9 mouse cellular contexts compared by ENCODE assay signal in the genomic region with DNA sequence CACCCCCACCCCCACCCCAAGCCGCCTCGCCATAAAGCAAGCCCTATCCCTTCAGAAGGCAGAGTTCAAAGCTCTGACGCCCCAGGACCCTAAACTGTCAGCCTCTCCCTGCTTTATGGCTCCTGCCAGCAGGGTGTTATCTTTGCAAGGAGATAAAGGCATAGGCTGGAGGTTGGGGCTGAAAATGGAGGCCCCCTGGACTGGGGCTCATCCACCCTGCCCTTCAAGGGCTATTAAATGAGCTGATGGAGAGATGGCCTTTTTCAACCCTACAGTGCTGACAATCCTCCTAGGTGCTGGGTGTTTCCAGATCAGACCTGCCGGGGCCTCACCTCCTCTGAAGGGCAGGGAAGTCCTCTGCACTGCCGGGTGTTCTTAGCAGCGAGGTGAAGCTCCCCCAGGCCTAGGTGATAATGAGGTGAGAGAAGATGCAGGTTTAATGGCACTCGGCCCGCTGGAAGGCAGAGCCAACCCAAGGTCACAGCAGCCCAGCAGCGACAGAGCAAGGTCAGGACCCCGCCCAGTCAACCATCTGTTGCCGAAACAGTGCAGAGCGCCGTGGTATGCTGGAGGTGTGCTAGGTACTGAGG.
DNase-seq lines count a peak whose midpoint lies in the region; ATAC-seq lines count a peak whose summit lies in the region.
"Had no signal": no experiment of that assay in that cellular context is flagged by ENCODE, and none has a peak within 500 bp of the region (broad histone marks: within the 10 kb centered on the region; RNA-seq: fewer than 3 reads in every experiment).

No protein-coding gene starts in this region.

- intact Hi-C loops in heart, postnatal 36 days (cut with DNase I), result loop anchor here (10.0 kb wide), 1 partner anchor 364 kb away; no protein-coding TSS in a partner anchor

- 12% methylated on average over 13 of the region's 13 CpGs for WGBS in heart, embryonic 11.5 days (ENCODE audit: insufficient replicate concordance)
- 13% methylated on average over 13 of the region's 13 CpGs for WGBS in embryonic facial prominence, embryonic 10.5 days
- 28% methylated on average over 13 of the region's 13 CpGs for WGBS in intestine, embryonic 14.5 days
- WGBS in midbrain, embryonic 15.5 days, result 32% methylated on average over 13 of the region's 13 CpGs

- H3K36me3 ChIP-seq in heart, embryonic 11.5 days (ENCODE audit: control insufficient read depth, insufficient read depth, low read length), result no peaks in the 10 kb centered on the region
- H3K36me3 ChIP-seq in embryonic facial prominence, embryonic 10.5 days (replicated peaks), result no peaks in the 10 kb centered on the region
- no peaks in the 10 kb centered on the region for H3K36me3 ChIP-seq in intestine, embryonic 14.5 days (ENCODE audit: control insufficient read depth, insufficient read depth, low read length)
- H3K36me3 ChIP-seq in midbrain, embryonic 15.5 days (replicated peaks), result no peaks in the 10 kb centered on the region

- peak overlapping the region; percentile 70 for H3K4me2 ChIP-seq in heart, embryonic 11.5 days
- peak overlapping the region; percentile 50 for H3K4me2 ChIP-seq in intestine, embryonic 14.5 days (ENCODE audit: low read length)
- peak overlapping the region; percentile 36 for H3K4me2 ChIP-seq in midbrain, embryonic 15.5 days

- 0 out of 2 replicates have a peak, but pooled peaks cover 2% of the 10 kb centered on the region for H3K27me3 ChIP-seq in heart, embryonic 11.5 days (ENCODE audit: control insufficient read depth, insufficient read depth, low read length)
- peaks cover 29% of the 10 kb centered on the region for H3K27me3 ChIP-seq in embryonic facial prominence, embryonic 10.5 days (replicated peaks; ENCODE audit: low read depth, poor library complexity, severe bottlenecking)
- H3K27me3 ChIP-seq in intestine, embryonic 14.5 days (replicated peaks; ENCODE audit: control insufficient read depth, insufficient read depth, low read length), result 0 out of 2 replicates have a peak, but pooled peaks cover 2% of the 10 kb centered on the region
- H3K27me3 ChIP-seq in midbrain, embryonic 15.5 days (replicated peaks), result no peaks in the 10 kb centered on the region; the same call in 1 of the 2 replicates

- peak; percentile 41; the same call in 1 of the 2 replicates for ATAC-seq in heart, embryonic 11.5 days (replicated peaks; ENCODE audit: insufficient number of reproducible peaks, low FRiP score, low TSS enrichment)
- peak; percentile 91 for ATAC-seq in intestine, embryonic 14.5 days (replicated peaks; ENCODE audit: low FRiP score, low TSS enrichment, low read depth)
- peak; percentile 34 for ATAC-seq in midbrain, embryonic 15.5 days (replicated peaks)

- no peak overlapping the region for H3K27ac ChIP-seq in heart, embryonic 11.5 days (ENCODE audit: low read depth, low read length)
- peak overlapping the region; percentile 58 for H3K27ac ChIP-seq in embryonic facial prominence, embryonic 10.5 days (replicated peaks)
- peak overlapping the region; percentile 77; the same call in 1 of the 2 replicates for H3K27ac ChIP-seq in intestine, embryonic 14.5 days (ENCODE audit: low read depth)
- no peak overlapping the region for H3K27ac ChIP-seq in midbrain, embryonic 15.5 days

- H3K9ac ChIP-seq in heart, embryonic 11.5 days (ENCODE audit: low read depth, low read length), result peak overlapping the region; percentile 62
- no peak overlapping the region for H3K9ac ChIP-seq in intestine, embryonic 14.5 days (ENCODE audit: low read length)
- no peak overlapping the region for H3K9ac ChIP-seq in midbrain, embryonic 15.5 days

- DNase-seq in heart, postnatal 36 days, result no peak
- no peak for DNase-seq in embryonic facial prominence, embryonic 10.5 days (ENCODE audit: low spot score)
- peak; percentile 78 for DNase-seq in intestine, embryonic 14.5 days (ENCODE audit: low spot score)
- DNase-seq in layer of hippocampus, postnatal 25 days (ENCODE audit: extremely low spot score in 1 of 2, low spot score in 1 of 2), result no peak
- no peak for DNase-seq in c-Kit-positive CD71-positive TER-119-positive erythroid progenitor cells, embryonic 14.5 days (ENCODE audit: low spot score)
- DNase-seq in right cerebral cortex, adult 2 months (ENCODE audit: low spot score in 2 of 2), result no peak
- DNase-seq: adrenal gland, adult 8-10 months had no signal

- peak overlapping the region; percentile 34 for H3K4me3 ChIP-seq in heart, embryonic 11.5 days (ENCODE audit: low read depth, low read length)
- H3K4me3 ChIP-seq in embryonic facial prominence, embryonic 10.5 days, result peak overlapping the region; percentile 40
- H3K4me3 ChIP-seq in intestine, embryonic 14.5 days (ENCODE audit: low read depth, low read length), result peak overlapping the region; percentile 20; the same call in 1 of the 2 replicates
- H3K4me3 ChIP-seq in midbrain, embryonic 15.5 days, result no peak overlapping the region

- H3K9me3 ChIP-seq in heart, embryonic 11.5 days (replicated peaks; ENCODE audit: control insufficient read depth, low read length), result no peaks in the 10 kb centered on the region
- H3K9me3 ChIP-seq in embryonic facial prominence, embryonic 10.5 days, result no peaks in the 10 kb centered on the region
- no peaks in the 10 kb centered on the region for H3K9me3 ChIP-seq in intestine, embryonic 14.5 days (ENCODE audit: control insufficient read depth, low read length)
- H3K9me3 ChIP-seq in midbrain, embryonic 15.5 days, result no peaks in the 10 kb centered on the region

- H3K4me1 ChIP-seq in heart, embryonic 11.5 days (ENCODE audit: control insufficient read depth, insufficient read depth, low read length), result peaks cover 20% of the 10 kb centered on the region
- peaks cover 70% of the 10 kb centered on the region for H3K4me1 ChIP-seq in embryonic facial prominence, embryonic 10.5 days
- H3K4me1 ChIP-seq in intestine, embryonic 14.5 days (replicated peaks; ENCODE audit: control insufficient read depth, insufficient read depth, low read length), result peaks cover 15% of the 10 kb centered on the region; the same call in 1 of the 2 replicates
- H3K4me1 ChIP-seq in midbrain, embryonic 15.5 days, result peaks cover 25% of the 10 kb centered on the region

Comparison
In these comparisons a context has a peak if more than half of its experiments do, and no peak if none do; other contexts are left out.
1. ATAC-seq: peak in every context shown above with its lines; median percentile 91 in intestine, embryonic 14.5 days; 41 in heart, embryonic 11.5 days; 34 in midbrain, embryonic 15.5 days.
2. H3K27ac ChIP-seq: peak in embryonic facial prominence, embryonic 10.5 days (single experiment) and intestine, embryonic 14.5 days (single experiment); none in heart, embryonic 11.5 days (single experiment) and midbrain, embryonic 15.5 days (single experiment).
3. Peak in every context shown above with its lines, with median percentiles within 50 percentile points of each other: H3K4me2 ChIP-seq.